Mouse (Mus musculus): ENCODE measurements at regions not wholly inside any gene's neighbourhood (a gene's known extent, or its start where the extent isn't known, plus 50 kb on each side); places are given as distances from the start of the nearest gene placed in this dataset.

GRCm38 (mm10) chr3:18746206-18746605 is 798.0 kb downstream of the Cypt12 start:
- TF ChIP-seq POLR2A (IDR thresholded peaks at IDR 0.05; ENCODE audit: low read depth, low read length), result no peak
- TF ChIP-seq RCOR1 (conservative IDR thresholded peaks at IDR 0.05; ENCODE audit: low read depth, low read length), result no peak
- TF ChIP-seq KAT2A (IDR thresholded peaks at IDR 0.05; ENCODE audit: insufficient replicate concordance, low read length), result no peak
- TF ChIP-seq EP300 (IDR thresholded peaks at IDR 0.05; ENCODE audit: low read length), result no peak

Data from CH12.LX (cell line).